Mouse (Mus musculus) adrenal gland, adult 8-10 months (tissue): Measurements from ENCODE around the gene Rapgef2. TPM values are rescaled to one million over a fixed set of nuclear protein-coding genes. Genes with fewer than 3 reads are reported as not detected.

ENCODE experiments used
- DNase-seq: peaks from one replicate; pipeline ENCODE4 v3.0.0; 2022
- total RNA-seq, 4 experiments: library from RNA; stranded (reverse); gene quantifications; 2 replicates each; pipeline ENCODE4 v1.2.4; 2022

The Rapgef2 gene
- total RNA-seq, 4 experiments from 2014 or later: 21.3 to 32.2 (median 26.2) TPM

- no peak for DNase-seq
These were observed 3.3 kb downstream of the Rapgef2 start for GRCm38 (mm10) chr3:79283031-79283430.

- DNase-seq: no peak
These were observed 10.3 kb downstream of the Rapgef2 start for GRCm38 (mm10) chr3:79275856-79276645.

GRCm38 (mm10) chr3:79273350-79273749 lies 13.0 kb downstream of the Rapgef2 start:
- no peak for DNase-seq

GRCm38 (mm10) chr3:79272939-79273338 lies 13.4 kb downstream of the Rapgef2 start:
- no peak for DNase-seq

GRCm38 (mm10) chr3:79270980-79271555 lies 15.2 kb downstream of the Rapgef2 start:
- DNase-seq: no peak

- DNase-seq: no peak
These were observed 16.4 kb downstream of the Rapgef2 start for GRCm38 (mm10) chr3:79269872-79270271.

GRCm38 (mm10) chr3:79266976-79267375 lies 19.3 kb downstream of the Rapgef2 start:
- no peak for DNase-seq

- DNase-seq: no peak
These were observed 24.5 kb downstream of the Rapgef2 start for GRCm38 (mm10) chr3:79261816-79262316.

GRCm38 (mm10) chr3:79254023-79254422 lies 32.3 kb downstream of the Rapgef2 start:
- no peak for DNase-seq

GRCm38 (mm10) chr3:79253416-79253815 lies 32.9 kb downstream of the Rapgef2 start:
- no peak for DNase-seq

- no peak for DNase-seq
These were observed 33.4 kb downstream of the Rapgef2 start for GRCm38 (mm10) chr3:79252921-79253394.

- no peak for DNase-seq
These were observed 36.4 kb downstream of the Rapgef2 start for GRCm38 (mm10) chr3:79249955-79250354.

- no peak for DNase-seq
These were observed 37.6 kb downstream of the Rapgef2 start for GRCm38 (mm10) chr3:79248659-79249235.

- no peak for DNase-seq
These were observed 38.1 kb downstream of the Rapgef2 start for GRCm38 (mm10) chr3:79248208-79248607.

- no peak for DNase-seq
These were observed 42.0 kb downstream of the Rapgef2 start for GRCm38 (mm10) chr3:79244347-79244746.

GRCm38 (mm10) chr3:79242922-79243705 lies 43.2 kb downstream of the Rapgef2 start:
- no peak for DNase-seq

GRCm38 (mm10) chr3:79242298-79242697 lies 44.0 kb downstream of the Rapgef2 start:
- DNase-seq: no peak

- DNase-seq: no peak
These were observed 47.3 kb downstream of the Rapgef2 start for GRCm38 (mm10) chr3:79239066-79239462.

GRCm38 (mm10) chr3:79238456-79239065 lies 47.8 kb downstream of the Rapgef2 start:
- DNase-seq: no peak

GRCm38 (mm10) chr3:79237619-79238342 lies 48.5 kb downstream of the Rapgef2 start:
- DNase-seq: no peak

GRCm38 (mm10) chr3:79234485-79234884 lies 51.8 kb downstream of the Rapgef2 start:
- DNase-seq: no peak
